Mouse (Mus musculus) testis, adult 2 months (tissue): ENCODE measurements at regions not wholly inside any gene's neighbourhood (a gene's known extent, or its start where the extent isn't known, plus 50 kb on each side); places are given as distances from the start of the nearest gene placed in this dataset.

Experiments used
- CTCF ChIP-seq: fragments of 200-500 bp; IDR thresholded peaks from 2 replicates; pipeline ENCODE4 v1.5.1; 2012; ENCODE audit warnings: low read depth, mild to moderate bottlenecking, inconsistent platforms, low read length, moderate library complexity; ENCODE audit not compliant: control insufficient read depth, insufficient read depth, insufficient replicate concordance
- POLR2A ChIP-seq: fragments of 200-500 bp; IDR thresholded peaks from 2 replicates; pipeline ENCODE4 v1.6.1; 2012; ENCODE audit warnings: low read depth, mild to moderate bottlenecking, inconsistent platforms, low read length, moderate library complexity; ENCODE audit not compliant: control insufficient read depth

DNA sequence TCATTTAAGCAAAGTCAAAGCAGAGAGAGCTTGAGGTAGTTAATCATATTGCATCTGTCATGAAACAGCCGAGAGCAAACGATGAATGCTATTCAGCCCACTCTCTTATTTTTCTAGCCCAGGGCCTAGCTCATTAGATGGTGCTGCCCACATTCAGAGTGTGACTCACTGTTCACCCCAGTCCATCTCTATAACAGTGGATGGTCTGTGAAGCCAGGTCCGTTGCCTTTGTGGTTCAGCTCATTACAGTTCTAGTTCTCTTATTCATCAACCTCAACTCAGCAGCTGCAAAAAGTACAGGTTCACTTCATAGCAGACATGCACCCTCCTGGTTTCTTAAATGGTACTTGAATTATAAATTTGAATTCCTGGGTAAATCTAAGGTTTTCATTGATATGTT is 551.2 kb downstream of the Ets1 start:
- TF ChIP-seq CTCF (no peak), POLR2A (no peak)
